Mouse (Mus musculus) monocyte, adult 2 months (primary cell): ENCODE measurements around the gene Klk9.
A peak's percentile ranks its signal among the peaks of the same experiment; 100 is the strongest.

Experiments used
- DNase-seq, 2 experiments: peaks; one replicate each; pipeline ENCODE4 v3.0.0; 2022; ENCODE audit warnings: low spot score in 2 of 2, low read depth in 1 of 2

Gene Klk9

DNA sequence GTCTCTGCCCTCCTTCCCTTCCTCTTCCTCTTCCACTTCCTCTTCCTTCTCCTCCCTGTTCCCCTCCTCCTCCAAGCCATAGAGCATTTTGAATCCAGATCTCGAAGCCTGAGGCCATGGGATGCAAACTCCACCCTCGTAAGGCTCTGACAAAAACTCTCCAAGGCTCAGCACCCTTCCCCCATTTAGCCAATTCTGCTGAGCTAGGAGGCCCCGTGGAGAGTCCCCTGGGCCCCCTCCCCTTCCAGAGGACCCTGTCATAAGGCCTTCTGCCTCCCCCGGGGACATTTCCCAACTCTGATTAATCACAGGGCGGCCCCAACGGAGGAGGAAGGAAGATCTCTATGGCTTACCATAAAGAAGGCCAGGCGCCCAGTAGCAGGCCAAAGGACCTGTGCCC is at the start of gene Klk9:
TSS of gene Klk9 (plus strand) at position 301 of the 400 bp plus-strand sequence.
- DNase-seq, result no peak

DNA sequence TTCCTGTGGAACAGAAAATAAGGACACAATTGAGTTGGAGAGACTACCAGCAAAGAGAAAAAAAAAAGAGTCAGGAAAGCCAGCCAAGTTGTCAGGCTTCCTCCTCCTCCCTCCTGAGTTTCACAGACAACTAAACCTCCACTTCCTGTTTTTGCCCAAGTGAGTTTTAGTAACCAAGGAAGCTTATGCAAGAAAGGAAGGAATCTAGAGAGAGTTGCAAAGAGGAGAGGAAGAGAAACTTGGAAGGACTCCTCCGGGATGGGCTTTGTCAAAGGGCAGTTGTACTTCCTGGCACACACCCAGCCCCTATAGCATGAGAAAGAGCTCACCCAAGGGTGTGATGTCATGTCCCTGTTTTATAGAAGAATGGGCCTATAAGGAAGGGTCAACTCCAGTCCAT is 43.9 kb upstream of the Klk9 start:
- peak; percentile 23 to 44 for DNase-seq

DNA sequence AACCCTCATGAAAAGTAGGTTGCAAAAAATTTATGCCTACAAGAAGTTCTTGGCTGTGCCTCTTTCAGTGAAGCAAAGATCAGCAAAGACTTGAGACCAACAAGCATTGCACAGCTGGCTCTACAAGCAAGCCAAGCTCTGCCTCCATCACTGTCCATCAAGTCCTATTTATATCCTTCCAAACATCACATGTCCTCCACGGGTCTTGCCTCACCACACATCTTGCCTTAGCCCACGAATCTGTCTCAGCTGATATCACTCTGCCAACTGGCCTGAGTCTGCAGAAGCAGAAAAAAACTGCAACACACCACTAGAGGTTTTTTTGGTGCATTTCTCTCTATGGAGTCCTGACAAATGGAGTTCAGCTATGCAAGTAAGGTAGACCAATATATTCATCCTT is 38.9 kb upstream of the Klk9 start:
- no peak for DNase-seq

DNA sequence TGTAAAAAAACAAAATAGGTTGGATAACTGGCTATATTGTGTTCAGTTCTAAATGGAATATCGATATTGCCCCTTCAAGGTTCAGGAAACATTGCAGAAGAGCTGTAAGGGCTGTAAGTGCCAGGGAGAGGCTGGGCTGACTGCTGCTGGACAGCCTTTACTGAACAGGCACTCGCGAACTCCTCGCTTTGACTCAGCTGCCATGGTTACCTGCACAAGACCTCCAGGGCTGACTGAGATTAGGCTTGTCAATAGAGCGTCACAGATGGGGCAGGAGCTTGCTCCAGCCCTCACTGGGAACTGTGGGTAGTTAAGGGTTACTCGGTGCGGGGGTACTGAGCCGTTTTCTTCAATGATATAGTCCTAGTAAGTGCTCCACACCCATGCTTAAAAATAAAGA is 25.2 kb upstream of the Klk9 start:
- no peak for DNase-seq

DNA sequence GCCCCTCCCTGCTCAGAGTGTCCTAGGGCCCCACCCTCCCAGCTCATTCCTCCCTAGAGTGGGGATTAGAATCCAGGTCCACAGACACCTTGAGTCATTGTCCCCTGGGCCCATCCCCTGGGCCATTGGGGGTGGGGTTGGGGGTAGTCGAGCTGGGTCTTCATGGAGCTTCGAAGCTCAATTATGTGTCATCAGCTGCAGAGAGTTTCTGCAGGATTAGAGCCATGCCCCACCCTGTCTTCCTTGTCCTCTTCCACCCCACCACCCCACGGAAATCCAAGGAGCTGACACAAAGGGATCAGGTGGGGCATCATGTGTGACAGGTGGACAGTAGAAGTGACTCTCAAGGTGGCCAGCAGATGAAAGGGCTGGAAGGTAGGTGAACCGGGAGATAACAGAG is 23.1 kb upstream of the Klk9 start, which contains the start of gene Klk12:
TSS of gene Klk12 (plus strand) at position 301 of the 400 bp plus-strand sequence.
- peak in 1 of 2 experiments; percentile 0 for DNase-seq

DNA sequence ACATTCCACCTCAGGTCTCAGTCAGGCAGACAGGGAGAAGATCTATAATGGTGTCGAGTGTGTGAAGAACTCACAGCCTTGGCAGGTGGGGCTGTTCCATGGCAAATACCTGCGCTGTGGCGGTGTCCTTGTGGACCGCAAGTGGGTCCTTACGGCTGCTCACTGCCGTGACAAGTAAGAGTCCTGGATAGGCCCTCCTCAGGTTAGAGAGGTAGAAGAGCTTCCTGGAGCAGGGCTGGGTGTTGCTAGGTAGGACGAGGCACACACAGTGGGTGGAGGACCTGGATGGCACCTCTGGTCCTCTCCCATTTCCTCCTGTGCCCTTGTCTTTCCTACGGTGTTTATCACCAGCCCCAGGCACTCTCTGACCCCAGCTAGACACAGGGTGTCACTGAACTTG is 22.1 kb upstream of the Klk9 start:
- DNase-seq, result no peak

DNA sequence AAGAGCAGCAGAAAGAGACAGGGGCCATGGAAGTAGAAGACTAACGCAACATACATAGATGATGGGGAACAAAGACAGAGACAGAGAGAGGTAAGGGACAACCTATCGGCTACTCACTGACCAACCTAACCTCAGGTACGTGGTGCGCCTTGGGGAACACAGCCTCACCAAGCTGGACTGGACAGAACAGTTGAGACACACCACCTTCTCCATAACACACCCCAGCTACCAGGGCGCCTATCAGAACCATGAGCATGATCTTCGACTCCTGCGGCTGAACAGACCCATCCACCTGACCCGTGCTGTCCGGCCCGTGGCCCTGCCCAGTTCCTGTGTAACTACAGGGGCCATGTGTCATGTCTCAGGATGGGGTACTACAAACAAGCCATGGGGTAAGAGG is 21.0 kb upstream of the Klk9 start:
- DNase-seq, result peak in 1 of 2 experiments; percentile 0

DNA sequence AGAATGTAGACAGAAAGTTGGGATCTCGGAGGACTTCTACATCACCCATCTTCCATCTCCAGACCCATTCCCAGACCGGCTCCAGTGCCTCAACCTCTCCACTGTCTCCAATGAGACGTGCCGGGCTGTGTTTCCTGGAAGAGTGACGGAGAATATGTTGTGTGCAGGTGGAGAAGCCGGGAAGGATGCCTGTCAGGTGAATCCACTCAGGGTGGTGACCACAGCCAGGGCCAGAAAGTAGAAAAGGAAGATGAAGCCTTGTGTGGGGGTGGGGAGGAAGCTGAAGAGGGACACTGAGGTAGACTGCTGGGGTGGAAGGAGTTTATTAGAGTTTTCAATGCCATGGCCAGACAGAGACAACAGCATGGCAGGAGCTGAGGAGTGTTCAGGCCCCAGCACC is 19.8 kb upstream of the Klk9 start:
- peak in 1 of 2 experiments; percentile 0 for DNase-seq

DNA sequence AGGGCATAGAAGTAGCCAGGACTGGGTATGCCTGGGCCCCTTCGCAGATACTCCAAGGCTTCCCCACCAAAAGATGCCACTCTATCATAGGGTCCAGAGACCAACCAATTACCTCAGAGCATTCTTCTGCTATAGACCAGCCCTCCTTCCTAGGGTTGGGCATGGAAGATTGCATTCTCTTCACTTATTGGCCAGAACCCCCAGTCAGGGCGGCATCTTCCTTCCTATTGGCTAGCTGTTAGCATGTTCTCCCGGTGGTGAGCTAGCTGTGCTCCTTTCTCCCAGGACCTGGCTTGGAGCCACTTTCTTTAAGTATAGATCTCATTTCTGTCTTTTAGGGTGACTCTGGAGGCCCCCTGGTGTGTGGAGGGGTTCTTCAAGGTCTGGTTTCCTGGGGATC is 18.8 kb upstream of the Klk9 start:
- peak in 1 of 2 experiments; percentile 0 for DNase-seq

DNA sequence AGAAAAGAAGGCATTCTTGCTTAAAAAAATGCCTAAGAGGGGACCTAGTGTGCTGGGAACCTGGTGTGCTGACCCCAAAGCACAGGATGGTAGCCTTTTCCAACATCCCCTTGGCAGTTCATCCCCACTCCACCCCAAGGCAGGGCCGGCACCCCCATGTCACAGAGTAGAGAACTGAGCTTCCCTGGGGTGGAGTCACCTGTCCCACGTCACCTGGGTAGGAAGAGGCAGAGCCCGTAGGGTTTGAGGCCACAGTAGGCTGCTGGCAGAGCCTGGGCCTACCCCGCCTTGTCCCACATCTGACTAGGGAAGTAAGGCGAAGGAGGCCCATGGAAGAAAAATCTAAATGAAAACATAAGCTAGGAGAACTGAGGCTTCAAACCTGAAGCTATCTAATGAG is 17.3 kb upstream of the Klk9 start, which contains the start of gene Klk11:
TSS of gene Klk11 (plus strand) at position 241 of the 400 bp plus-strand sequence.
- peak in 1 of 2 experiments; percentile 0 for DNase-seq

DNA sequence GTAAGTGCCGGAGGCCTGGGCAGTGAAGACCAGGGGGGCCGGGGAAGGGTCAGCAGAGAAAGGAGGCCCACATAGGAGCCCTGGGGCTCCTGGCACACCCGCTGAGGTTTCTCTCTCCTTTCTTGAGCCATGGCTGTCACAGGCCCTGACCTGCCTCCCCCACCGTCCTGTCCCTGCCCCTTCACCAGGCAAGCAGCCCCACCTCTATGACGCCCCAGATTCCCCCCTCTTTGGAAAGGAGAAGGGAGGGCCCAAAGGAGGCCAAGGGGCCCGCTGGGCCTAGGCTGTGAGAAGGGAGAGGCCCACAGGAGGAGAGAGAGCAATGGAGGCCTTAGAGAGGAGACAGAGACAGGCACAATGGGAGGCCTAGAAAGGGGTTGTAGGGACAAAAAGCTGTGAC is 16.9 kb upstream of the Klk9 start:
- no peak for DNase-seq

DNA sequence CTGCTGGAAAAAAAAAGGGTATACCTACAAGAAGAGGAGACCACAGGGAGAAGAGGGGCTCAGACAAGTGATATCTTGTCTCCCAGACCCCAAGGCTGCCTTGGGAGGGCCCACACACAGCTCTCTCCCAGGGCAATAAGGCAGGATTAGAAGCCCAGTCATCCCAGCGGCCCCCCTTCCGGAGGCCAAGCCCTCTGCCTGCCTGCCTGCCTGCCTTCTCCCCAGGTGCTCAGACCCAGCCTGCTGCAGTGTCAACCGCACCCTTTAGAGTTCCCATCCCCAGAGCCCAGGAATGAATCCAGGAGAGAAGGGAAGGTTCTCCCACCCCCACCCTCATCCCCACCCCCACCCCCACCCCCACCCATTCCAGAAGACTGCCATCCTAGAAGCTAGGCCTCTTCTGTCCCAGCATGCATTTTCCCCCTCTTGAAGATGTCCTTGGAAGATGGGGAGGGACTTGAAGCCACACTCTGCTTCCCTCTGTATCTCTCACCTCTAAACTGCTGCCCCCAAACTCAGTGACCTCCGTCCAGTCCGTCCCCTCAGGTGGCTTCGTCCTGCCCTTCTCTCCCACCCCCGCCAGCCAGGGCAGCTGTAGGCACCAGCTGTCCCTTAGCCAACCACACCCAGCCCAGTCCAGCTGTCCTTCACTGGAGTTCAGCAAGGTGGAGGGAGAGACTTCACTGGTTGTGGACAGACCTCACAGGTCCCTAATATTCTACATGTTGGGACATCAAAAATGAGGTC is 16.2 kb upstream of the Klk9 start:
- DNase-seq, result peak in 1 of 2 experiments; percentile 0

DNA sequence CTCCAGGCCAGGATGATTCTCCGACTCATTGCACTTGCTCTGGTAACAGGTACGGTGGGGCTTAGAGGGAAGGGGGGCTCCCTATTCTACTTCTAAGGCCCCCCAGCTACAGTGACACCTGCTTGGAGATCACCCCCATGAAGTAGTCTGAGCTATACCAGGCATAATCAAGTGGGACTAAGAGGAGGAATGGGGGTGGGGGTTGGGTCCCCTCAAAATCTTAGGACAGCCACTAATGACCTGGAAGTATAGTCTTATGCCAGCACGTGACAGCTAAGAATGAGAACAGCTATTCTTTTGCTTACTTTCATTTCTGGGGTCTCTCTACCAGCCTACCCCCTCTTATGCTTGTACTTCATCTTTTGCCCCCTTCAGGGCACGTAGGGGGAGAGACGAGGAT is 15.2 kb upstream of the Klk9 start:
- no peak for DNase-seq

DNA sequence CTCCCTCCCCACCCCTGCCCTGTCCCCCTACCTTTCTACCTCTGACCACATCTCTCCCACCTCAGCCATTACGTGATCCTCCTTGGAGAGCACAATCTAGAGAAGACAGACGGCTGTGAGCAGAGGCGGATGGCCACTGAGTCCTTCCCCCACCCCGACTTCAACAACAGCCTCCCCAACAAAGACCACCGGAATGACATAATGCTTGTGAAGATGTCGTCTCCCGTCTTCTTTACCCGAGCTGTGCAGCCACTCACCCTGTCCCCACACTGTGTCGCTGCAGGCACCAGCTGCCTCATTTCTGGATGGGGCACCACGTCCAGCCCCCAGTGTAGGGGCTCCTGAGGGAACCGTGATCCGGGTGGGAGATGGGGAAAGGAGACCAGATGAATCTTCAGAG is 14.3 kb upstream of the Klk9 start:
- DNase-seq, result no peak

DNA sequence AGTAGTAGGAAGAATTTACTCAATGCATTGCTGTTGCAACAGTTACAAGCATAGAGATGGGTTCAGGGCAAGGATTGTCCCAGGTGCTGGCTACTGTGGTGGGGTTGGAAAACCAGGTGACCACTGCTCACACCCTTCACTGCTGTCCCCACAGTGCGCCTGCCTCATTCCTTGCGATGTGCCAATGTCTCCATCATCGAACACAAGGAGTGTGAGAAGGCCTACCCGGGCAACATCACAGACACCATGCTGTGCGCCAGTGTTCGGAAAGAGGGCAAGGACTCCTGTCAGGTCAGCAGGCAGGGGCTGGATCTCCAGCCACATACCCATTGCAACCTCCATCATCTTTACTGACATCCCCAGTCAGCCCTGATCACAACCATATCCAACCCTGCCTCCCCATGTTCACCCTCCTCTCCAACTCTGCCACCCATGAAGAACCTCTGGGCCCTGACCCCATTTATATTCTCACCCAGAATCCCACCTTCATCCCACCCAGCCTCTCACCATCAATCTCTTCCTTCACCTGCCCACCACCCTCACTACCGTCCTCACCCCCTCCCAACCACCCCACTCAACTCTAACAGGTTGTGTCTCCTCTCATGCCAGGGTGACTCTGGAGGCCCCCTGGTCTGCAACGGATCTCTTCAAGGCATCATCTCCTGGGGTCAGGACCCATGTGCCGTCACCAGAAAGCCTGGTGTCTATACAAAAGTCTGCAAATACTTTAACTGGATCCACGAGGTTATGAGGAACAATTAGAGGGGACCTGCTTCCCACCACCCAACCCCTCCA is 13.3 kb upstream of the Klk9 start:
- no peak for DNase-seq

DNA sequence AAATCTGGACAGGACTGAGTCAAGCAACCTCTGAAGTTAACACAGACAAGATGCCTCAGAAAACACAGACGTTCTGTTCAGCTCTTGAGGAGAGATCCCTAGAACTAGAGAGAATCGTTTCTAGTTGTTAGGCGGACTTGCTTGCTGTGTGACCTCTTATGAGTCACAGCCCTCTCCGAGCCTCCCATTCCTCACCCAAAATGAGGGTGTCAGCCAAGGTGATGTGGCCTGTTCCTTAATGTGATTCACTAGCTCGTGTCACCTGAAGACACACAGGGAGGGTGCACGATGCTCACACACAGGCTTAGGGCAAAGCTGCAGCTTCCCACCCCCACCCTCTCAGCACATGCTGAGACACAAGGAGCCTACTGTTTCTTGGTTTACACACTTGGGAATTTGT is 11.4 kb upstream of the Klk9 start:
- DNase-seq, result no peak

DNA sequence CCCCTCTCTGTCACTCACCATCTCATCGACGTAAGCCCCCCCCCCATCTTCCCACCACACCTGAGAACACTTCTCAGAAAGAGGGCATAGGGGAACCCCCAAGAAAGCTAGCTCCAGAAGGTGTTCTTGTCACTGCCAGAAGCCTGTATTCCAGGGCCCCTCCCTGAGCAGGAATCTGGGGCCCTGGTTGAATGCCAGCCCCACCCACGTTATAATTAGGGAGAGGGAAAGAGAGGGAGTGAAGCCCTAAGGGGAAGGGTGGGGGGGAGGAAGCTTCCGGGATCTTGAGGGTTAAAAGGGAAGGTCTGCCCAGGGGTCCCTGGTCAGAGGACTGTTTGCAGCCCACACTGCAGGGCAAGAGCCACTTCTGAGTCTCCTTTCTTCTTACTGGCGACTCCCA is 10.9 kb upstream of the Klk9 start, which contains the start of gene Klk10:
TSS of gene Klk10 (plus strand) at position 290 of the 400 bp plus-strand sequence.
- DNase-seq, result no peak

DNA sequence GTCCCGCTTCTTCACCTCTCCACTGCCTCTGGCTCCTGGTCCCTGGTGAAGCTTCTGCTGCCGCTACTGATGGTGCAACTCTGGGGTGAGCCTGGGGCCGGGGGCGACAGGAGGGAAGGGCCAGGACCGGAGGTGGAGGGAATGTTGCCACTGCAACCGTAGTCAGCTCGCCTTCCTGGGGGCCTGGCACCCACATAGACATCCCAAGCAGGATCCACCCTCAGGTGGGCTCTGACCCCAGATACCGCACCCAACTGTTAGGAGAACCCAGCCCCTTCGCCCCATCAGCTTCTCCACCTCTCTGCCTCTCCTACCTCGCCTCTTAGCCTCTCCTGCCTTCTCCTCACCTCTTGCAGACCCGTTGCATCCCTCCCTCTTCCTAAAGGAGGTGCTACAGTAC is 10.2 kb upstream of the Klk9 start:
- no peak for DNase-seq

DNA sequence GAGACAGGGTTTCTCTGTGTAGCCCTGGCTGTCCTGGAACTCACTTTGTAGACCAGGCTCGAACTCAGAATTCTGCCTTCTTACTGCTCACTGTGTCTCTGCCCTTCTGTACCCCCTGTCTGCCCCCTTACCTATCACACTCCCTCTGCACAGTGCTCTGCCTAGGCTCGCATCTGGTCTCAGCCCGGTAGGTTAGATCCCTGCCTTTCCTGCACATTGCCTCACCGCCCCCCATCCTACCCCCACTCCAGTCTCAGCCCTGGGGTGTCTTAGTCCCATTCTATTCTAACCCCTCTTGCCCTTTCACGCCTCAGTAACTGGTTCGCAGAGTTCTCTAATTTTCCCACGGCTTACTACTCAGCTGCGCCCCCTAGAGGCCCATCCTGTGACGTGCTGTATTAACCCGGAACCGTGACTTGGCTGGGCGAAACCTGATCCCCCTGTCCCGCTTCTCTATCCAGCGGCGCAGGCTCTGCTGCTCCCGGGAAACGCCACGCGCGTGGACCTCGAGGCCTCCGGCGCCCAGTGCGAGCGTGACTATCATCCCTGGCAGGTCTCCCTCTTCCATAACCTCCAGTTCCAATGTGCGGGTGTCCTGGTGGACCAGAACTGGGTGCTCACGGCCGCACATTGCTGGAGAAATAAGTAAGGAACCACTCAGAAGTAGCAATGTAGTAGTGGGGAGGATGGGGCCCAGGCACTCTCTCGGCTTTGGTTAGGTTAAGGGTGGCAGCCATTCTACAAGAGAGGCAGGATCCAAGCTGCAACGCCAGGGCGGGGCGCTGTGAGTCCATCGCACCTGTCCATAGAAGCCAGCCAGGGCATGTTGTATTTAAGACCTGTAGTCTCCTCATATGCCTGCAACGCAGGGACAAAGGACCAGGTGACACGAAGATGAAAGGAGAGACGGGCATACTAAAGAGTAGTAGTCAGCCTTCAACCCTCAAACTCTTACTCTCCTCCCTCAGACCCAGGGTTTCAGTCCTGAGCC is 9.1 kb upstream of the Klk9 start:
- DNase-seq, result peak; percentile 51 to 81

DNA sequence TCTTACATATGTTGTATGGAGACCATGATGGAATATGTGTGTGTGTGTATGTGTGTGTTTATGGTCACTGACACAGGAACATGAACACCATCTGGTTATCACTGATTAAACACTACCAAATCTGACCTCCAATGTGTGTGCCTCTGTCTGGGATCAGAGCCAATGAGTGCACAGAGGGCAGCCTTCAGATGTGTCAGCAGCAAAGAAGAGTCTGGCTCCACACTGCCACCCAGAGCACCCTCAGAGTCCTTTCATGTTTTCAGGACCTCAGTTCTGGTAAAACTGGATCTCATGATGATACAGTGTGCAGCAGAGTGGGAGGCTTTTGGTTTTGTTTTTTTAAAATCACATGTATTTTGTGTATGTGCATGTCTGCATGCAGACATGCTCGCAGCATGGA is 6.4 kb upstream of the Klk9 start:
- DNase-seq, result no peak

DNA sequence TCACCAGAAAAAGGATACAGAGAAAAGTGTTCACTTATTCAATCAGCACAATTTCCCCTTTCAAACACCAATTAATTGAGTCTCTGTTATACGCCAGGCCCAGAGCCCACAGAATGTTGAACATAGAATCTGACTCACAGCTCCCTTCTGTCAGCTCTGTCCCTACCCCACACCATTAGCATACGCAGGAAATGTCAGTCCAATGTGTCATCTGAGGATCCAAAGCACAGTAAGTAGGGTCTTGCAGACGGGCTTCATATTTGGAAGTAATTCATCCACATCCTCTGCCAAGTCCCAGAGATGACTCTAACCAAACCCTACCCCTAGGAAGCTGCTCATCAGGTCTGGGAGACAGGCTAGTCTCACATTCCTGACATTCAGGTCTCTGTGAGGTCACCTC is 3.6 kb upstream of the Klk9 start:
- DNase-seq, result no peak
